Mouse (Mus musculus) embryo, embryonic 10.5 days (tissue): ENCODE measurements around the gene Racgap1.

Experiments
- DNase-seq: peaks from one replicate; pipeline ENCODE4 v3.0.0-alpha.2; 2015; ENCODE audit warnings: low spot score

The Racgap1 gene

DNA sequence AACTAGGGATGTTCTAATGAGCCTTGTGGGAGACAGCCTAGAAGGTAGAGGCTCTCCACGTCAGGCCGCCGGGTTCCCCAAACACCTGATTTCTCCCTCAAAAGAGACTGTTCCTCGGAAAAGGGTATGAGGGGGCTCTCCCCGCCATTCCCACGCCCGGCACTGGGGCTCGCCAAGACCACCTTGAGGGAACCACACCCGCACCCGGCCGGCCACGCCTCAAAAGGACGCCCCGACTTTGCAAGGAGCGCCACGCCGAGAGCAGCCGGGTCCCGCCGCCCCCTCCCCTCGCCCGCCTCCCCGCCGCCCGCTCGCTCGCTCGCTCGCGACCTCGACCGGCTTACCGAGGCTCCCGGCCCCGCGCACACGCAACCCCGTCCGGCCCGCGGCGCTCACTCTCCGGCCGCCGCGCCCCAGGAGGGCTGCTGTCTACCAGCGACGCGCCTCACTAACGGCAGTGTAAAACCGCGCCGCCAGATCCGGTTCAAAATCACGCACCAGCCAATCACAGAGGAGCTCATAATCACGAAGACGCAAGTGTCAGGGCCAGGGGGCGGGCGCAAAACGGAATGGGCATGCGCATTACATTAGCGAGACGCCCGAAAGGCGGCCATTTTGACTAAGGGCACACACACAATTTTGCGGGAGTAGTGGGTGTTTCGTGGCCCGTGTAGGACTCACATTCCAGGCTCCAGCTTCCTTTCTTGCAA is at the start of gene Racgap1:
Racgap1 (minus strand) TSS at position 494 of the 710 bp plus-strand sequence.
- DNase-seq, result peak; percentile 99

DNA sequence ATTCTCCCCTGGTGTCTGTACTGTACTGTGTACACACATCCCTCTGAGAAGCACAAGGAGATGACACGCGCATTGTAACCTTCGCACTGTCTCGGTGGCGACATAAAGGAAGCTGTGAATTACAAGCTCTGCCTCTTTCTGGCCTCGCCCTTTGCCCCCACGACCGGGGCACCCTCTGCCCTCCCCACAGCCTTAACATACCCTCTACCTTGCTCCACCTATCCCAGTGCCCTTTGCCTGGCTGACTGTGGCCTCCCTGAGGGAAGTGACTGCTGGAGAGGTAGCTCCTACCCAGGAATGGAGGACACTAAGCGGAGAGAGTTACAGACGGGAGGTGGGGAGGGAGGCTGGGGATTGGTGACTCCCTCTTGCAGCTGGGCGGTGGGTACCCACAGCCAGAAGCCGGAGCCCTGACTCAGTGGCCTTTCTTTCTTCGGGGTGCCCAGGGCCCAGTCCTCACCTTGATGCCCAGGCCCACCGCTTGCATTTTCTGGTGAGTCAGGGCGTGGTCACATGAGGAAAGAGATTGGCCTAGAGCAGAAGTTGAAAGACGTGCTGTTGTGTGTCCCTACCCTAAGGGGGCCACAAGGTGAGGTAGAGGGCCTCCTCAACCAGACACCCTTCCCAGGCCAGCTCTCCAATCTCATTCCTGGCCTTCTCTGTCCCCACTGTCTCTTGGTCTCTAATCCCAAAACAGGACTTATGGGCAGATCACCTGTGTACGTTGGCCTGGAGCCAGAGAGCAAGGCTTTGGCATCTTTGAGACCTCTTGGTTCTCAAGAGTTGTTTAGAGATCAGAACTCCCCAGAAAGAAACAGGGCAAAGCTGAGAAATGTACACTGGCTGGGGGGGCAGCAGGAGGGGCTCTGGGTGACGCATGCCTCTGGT is 49.0 kb upstream of the Racgap1 start:
- no peak for DNase-seq

DNA sequence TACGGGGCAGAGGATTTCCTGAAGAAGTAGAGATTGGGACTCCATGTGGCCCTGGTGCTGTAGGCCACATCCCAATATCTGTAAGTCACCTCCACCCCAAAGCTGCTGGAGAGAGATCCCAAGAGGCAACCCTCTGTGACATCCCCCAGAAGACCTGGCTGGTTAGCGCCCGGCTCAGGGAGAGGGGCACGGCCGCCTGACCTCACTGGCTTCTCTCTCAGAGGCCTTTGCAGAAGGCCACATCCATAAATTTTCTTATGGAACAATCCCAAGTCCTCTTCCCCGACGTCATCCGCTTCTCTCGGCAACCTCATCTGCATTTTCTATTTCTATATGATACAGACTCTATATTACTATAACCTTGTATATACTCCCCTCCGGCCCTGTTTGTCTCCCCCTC is 48.3 kb upstream of the Racgap1 start:
- no peak for DNase-seq

- DNase-seq, result no peak
Observed at GRCm38 (mm10) chr15:99698533-99699085, 47.2 kb upstream of the Racgap1 start.

GRCm38 (mm10) chr15:99697309-99697708 is 45.9 kb upstream of the Racgap1 start:
- DNase-seq, result no peak

GRCm38 (mm10) chr15:99691976-99692375 is 40.5 kb upstream of the Racgap1 start:
- DNase-seq, result no peak

- DNase-seq, result no peak
Observed at GRCm38 (mm10) chr15:99690924-99691323, 39.5 kb upstream of the Racgap1 start.

GRCm38 (mm10) chr15:99688712-99689111 is 37.3 kb upstream of the Racgap1 start:
- DNase-seq, result peak; percentile 86

DNA sequence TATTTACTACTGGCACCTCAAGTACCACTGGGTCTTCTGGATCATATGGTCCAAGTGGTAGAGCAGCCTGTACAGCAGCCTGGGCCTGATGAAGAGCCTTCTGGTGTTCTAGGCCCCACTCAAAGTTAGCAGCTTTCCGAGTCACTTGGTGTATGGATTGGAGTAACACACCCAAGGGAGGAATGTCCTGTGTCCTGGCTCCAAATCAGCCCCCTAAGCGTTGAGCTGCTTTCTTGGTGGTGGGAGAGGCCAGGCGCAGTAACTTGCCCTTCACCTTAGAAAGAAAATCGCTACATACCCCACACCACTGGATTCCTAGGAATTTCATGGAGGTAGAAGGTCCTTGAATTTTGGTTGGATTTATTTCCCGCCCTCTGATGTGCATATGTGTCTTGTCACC is 32.7 kb upstream of the Racgap1 start:
- DNase-seq, result no peak

DNA sequence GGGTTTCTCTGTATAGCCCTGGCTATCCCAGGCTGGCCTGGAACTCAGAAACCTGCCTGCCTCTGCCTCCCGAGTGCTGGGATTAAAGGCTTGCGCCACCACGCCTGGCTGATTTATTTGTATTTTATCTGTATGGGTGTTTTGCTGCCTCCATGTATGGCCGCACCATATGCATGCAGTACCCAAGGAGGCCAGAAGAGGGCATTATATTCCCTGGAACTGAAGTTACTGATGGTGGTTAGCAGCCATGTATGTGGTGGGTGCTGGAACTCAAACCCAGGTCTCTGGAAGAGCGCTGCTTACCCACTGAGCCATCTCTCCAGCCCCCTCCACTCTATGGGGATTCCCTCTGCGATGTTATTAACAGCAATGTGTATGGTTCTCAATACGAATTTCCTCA is 31.4 kb upstream of the Racgap1 start:
- DNase-seq, result no peak

GRCm38 (mm10) chr15:99679008-99679407 is 27.6 kb upstream of the Racgap1 start:
- no peak for DNase-seq

DNA sequence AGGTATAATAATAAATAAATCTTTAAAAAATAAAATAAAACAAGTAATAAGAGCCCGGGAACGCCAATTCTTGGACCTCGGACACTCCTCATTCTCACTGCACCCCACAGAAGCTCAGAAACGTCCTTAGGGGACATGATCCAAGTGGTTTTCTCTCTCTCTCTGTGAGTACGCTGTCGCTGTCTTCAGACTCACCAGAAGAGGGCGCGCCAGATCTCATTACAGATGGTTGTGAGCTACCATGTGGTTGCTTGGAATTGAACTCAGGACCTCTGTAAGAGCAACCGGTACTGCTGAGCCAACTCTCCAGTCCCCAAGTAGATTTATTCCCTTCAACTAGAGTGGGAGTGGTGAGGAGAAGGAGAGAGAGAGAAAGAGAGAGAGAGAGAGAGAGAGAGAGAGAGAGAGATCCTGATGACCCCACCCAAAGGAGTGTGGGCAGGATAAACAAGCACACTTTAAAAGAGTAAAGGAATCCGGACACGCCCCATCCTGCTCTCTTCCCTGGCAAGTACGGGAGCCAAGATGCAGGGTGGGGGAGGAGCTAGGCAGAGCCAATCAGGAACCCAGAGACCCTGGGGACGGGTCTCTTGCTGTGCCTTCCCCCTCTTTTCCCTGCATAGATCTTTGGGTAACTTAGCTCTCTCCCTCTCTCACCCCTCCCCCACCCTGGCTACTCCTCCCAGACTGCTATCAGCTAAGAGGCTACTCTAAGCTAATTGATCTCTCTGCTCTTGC is 26.8 kb upstream of the Racgap1 start:
- peak; percentile 71 for DNase-seq

DNA sequence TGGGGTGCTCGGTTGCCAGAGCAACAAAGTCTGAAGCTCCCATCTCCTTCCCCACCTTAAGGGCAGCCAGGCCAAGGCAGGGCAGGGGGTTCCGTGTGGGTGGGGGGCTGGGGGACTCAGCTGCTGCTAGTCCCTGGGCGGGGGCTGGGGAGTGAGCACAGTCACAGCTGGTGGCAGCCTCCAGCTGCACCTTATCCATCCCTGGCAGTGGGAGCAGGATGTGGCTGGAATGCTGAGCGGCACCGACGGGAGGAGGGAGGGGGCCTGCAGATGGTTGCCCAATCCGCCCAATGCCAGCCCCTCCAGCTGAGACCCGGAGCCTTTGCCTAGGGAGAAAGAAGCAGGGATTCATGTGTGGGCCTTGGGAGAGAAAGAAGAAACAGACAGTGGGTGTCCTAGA is 25.6 kb upstream of the Racgap1 start:
- no peak for DNase-seq

- DNase-seq, result no peak
Observed at GRCm38 (mm10) chr15:99674866-99675265, 23.4 kb upstream of the Racgap1 start.

DNA sequence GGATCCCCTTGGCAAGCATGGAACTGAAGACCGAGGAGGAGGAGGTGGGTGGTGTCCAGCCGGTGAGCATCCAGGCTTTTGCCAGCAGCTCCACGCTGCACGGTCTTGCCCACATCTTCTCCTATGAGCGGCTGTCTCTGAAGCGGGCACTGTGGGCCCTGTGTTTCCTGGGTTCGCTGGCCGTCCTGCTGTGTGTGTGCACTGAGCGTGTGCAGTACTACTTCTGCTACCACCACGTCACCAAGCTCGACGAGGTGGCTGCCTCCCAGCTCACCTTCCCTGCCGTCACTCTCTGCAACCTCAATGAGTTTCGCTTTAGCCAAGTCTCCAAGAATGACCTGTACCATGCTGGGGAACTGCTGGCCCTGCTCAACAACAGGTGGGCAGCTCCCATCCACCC is 20.3 kb upstream of the Racgap1 start:
- no peak for DNase-seq

GRCm38 (mm10) chr15:99670964-99671670 is 19.7 kb upstream of the Racgap1 start:
- DNase-seq, result no peak

- peak; percentile 67 for DNase-seq
Observed at GRCm38 (mm10) chr15:99670154-99670821, 18.8 kb upstream of the Racgap1 start, which contains the start of gene Asic1. TSS of gene Asic1 (plus strand) at chr15:99670368.

- no peak for DNase-seq
Observed at GRCm38 (mm10) chr15:99669392-99669791, 17.9 kb upstream of the Racgap1 start.

- DNase-seq, result peak; percentile 88
Observed at GRCm38 (mm10) chr15:99668881-99669280, 17.4 kb upstream of the Racgap1 start.

DNA sequence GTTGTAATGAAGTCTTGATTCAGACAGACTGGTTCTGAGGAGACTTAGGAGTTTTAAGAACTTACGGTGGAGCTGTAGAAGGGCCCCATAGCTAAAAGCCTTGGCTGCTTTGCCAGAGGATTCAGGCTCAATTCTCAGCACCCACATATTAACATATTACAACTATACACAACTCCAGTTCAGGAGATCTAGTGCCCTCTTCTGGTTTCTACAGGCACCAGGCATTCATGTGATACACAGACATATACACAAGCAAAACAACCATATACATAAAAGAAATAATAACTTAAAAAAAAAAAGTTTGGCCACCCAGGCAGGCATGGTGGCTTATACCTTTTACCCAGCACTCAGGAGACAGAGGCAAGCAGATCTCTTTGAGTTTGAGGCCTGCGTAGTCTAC is 16.1 kb upstream of the Racgap1 start:
- no peak for DNase-seq
